Mouse (Mus musculus): ENCODE measurements around the gene Podxl2. TPM values are rescaled to one million over a fixed set of nuclear protein-coding genes. Genes with fewer than 3 reads are reported as not detected.
A peak's percentile ranks its signal among the peaks of the same experiment; 100 is the strongest.

Podxl2 gene
- polyA plus RNA-seq, 1 experiment from 2014 or later: 520 TPM

GRCm38 (mm10) chr6:88821901-88822300 is 52.9 kb downstream of the Podxl2 start:
- no peak for ATAC-seq
- H3K9ac ChIP-seq (replicated peaks): no peak overlapping the region
- 72% methylated on average over 11 of the region's 11 CpGs for WGBS
- H3K27me3 ChIP-seq: no peaks in the 10 kb centered on the region
- no peak overlapping the region for H3K4me2 ChIP-seq (replicated peaks)
- no peak overlapping the region for H3K4me3 ChIP-seq (replicated peaks)
- H3K27ac ChIP-seq: no peak overlapping the region
- no peaks in the 10 kb centered on the region for H3K9me3 ChIP-seq
- H3K4me1 ChIP-seq (replicated peaks): peaks cover 5% of the 10 kb centered on the region
- H3K36me3 ChIP-seq: no peaks in the 10 kb centered on the region

DNA sequence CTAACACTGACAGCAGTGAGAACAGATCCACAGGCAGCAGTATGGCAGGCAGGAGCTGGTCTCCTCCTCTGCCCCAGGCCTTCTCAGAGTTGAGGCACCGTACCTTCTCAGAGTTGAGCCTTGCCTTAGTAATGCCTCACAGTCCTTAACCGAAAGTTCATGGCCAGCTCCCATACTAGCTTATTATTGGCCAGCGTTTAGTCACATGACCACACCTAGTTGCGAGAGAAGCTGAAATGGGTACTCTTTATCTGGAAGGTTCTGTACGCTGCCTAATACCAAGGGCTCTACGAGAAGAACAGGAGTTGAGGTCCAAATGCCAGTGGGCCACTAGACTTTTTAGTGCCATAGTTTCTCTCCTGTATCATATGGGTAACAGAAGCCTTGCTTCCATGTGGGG is 53.5 kb downstream of the Podxl2 start:
- H3K36me3 ChIP-seq: no peaks in the 10 kb centered on the region
- no peaks in the 10 kb centered on the region for H3K27me3 ChIP-seq
- WGBS: 89% methylated on average over 6 of the region's 6 CpGs
- no peak overlapping the region for H3K4me3 ChIP-seq (replicated peaks)
- H3K4me1 ChIP-seq (replicated peaks): no peaks in the 10 kb centered on the region
- H3K27ac ChIP-seq: no peak overlapping the region
- no peaks in the 10 kb centered on the region for H3K9me3 ChIP-seq
- no peak overlapping the region for H3K4me2 ChIP-seq (replicated peaks)
- no peak for ATAC-seq
- H3K9ac ChIP-seq (replicated peaks): no peak overlapping the region

DNA sequence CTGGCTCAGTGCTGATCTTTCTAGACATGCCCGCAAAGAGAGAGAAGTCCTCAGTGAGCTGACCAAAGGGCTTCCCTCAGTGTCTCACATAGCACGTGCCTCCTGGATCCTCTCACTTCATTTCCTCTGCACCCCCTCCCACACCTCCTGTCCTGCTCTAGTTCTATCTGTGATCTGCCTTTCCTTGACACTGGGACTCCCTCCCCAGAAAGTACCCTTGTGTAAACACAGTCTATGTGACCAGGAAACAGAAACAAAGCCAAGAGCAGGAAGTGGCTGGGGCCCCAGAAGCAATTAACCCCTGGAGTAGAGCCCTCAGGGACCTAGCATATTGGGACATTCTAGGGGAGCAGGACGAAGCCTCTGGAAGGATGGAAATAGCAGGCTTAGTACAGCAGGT is 54.0 kb downstream of the Podxl2 start:
- H3K4me3 ChIP-seq (replicated peaks): no peak overlapping the region
- no peak overlapping the region for H3K4me2 ChIP-seq (replicated peaks)
- no peaks in the 10 kb centered on the region for H3K4me1 ChIP-seq (replicated peaks)
- no peaks in the 10 kb centered on the region for H3K36me3 ChIP-seq
- no peak overlapping the region for H3K27ac ChIP-seq
- no peaks in the 10 kb centered on the region for H3K27me3 ChIP-seq
- WGBS: 71% methylated on average over 3 of the region's 3 CpGs
- no peak overlapping the region for H3K9ac ChIP-seq (replicated peaks)
- ATAC-seq: no peak
- no peaks in the 10 kb centered on the region for H3K9me3 ChIP-seq

DNA sequence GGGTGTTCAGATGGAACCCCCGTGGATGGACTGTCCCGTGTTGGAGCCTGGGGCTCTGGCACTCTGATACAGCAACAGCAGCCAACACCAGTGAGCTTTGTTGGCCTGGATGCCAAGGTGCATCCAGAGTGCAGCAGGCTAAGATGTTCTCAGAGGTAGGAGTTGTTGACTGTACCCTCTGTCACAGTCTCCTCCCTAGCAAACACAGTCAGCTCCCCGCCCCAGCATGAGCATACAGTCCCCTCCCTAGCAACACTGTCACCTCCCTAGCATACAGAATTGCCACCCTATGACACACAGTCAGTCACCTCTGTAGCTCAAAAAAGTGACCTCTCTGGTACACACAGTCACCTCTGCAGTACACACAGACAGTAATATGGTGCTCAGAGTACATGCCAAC is 57.9 kb downstream of the Podxl2 start:
- H3K4me3 ChIP-seq (replicated peaks): no peak overlapping the region
- peaks cover 7% of the 10 kb centered on the region for H3K4me1 ChIP-seq (replicated peaks)
- no peak overlapping the region for H3K4me2 ChIP-seq (replicated peaks)
- no peaks in the 10 kb centered on the region for H3K27me3 ChIP-seq
- ATAC-seq: no peak
- no peaks in the 10 kb centered on the region for H3K36me3 ChIP-seq
- no peak overlapping the region for H3K9ac ChIP-seq (replicated peaks)
- WGBS: 87% methylated on average over 3 of the region's 3 CpGs
- H3K9me3 ChIP-seq: no peaks in the 10 kb centered on the region
- no peak overlapping the region for H3K27ac ChIP-seq

GRCm38 (mm10) chr6:88815489-88815888 is 59.4 kb downstream of the Podxl2 start:
- Histone ChIP-seq H3K4me3 (replicated peaks) (no peak overlapping the region), H3K27ac (no peak overlapping the region), H3K27me3 (no peaks in the 10 kb centered on the region), H3K9ac (replicated peaks) (no peak overlapping the region), H3K4me1 (replicated peaks) (peaks cover 7% of the 10 kb centered on the region), H3K4me2 (replicated peaks) (no peak overlapping the region), H3K9me3 (no peaks in the 10 kb centered on the region), H3K36me3 (no peaks in the 10 kb centered on the region)
- ATAC-seq: no peak
- 74% methylated on average over 3 of the region's 3 CpGs for WGBS

GRCm38 (mm10) chr6:88815036-88815435 is 59.8 kb downstream of the Podxl2 start:
- H3K27me3 ChIP-seq: no peaks in the 10 kb centered on the region
- H3K4me3 ChIP-seq (replicated peaks): no peak overlapping the region
- no peak overlapping the region for H3K9ac ChIP-seq (replicated peaks)
- ATAC-seq: peak; percentile 24; the same call in 1 of the 2 replicates
- H3K4me1 ChIP-seq (replicated peaks): peaks cover 7% of the 10 kb centered on the region
- H3K4me2 ChIP-seq (replicated peaks): no peak overlapping the region
- no peaks in the 10 kb centered on the region for H3K9me3 ChIP-seq
- 50% methylated on average over 3 of the region's 3 CpGs for WGBS
- H3K36me3 ChIP-seq: no peaks in the 10 kb centered on the region
- no peak overlapping the region for H3K27ac ChIP-seq

- Histone ChIP-seq H3K27ac (no peak overlapping the region), H3K9me3 (no peaks in the 10 kb centered on the region), H3K36me3 (no peaks in the 10 kb centered on the region), H3K27me3 (no peaks in the 10 kb centered on the region), H3K9ac (replicated peaks) (no peak overlapping the region), H3K4me2 (replicated peaks) (no peak overlapping the region), H3K4me1 (replicated peaks) (peaks cover 7% of the 10 kb centered on the region), H3K4me3 (replicated peaks) (no peak overlapping the region)
- ATAC-seq: no peak
- 87% methylated on average over 10 of the region's 10 CpGs for WGBS
Measured at GRCm38 (mm10) chr6:88813832-88814231, 61.0 kb downstream of the Podxl2 start.

DNA sequence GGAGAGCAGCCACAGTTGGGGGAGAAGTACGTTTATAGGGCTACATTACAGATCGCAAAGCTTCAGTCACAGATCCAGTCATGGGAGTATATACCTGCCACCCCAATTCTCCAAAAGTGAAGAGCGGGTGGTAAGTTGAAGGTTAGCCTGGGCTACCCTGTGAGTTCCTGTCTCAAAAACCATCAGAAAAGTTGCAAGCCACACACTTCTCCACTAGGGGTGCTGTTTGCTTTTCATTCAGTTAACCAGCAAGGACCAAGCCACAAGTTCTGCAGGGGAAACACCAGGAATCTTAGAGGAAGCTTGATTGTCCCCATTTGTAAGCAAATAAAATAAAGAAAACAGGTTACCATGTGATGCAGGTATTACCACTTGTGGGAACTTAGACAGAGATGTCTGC is 62.0 kb downstream of the Podxl2 start:
- Histone ChIP-seq H3K4me2 (replicated peaks) (no peak overlapping the region), H3K4me1 (replicated peaks) (peaks cover 7% of the 10 kb centered on the region), H3K9me3 (no peaks in the 10 kb centered on the region), H3K9ac (replicated peaks) (no peak overlapping the region), H3K27ac (no peak overlapping the region), H3K27me3 (no peaks in the 10 kb centered on the region), H3K36me3 (no peaks in the 10 kb centered on the region), H3K4me3 (replicated peaks) (no peak overlapping the region)
- WGBS: 73% methylated on average over 3 of the region's 3 CpGs
- no peak for ATAC-seq

GRCm38 (mm10) chr6:88811880-88812400 is 62.9 kb downstream of the Podxl2 start:
- Histone ChIP-seq H3K4me2 (replicated peaks) (no peak overlapping the region), H3K27ac (no peak overlapping the region), H3K27me3 (no peaks in the 10 kb centered on the region), H3K4me1 (replicated peaks) (peaks cover 7% of the 10 kb centered on the region), H3K4me3 (replicated peaks) (no peak overlapping the region), H3K9ac (replicated peaks) (no peak overlapping the region), H3K9me3 (no peaks in the 10 kb centered on the region), H3K36me3 (no peaks in the 10 kb centered on the region)
- WGBS: 77% methylated on average over 7 of the region's 7 CpGs
- no peak for ATAC-seq

DNA sequence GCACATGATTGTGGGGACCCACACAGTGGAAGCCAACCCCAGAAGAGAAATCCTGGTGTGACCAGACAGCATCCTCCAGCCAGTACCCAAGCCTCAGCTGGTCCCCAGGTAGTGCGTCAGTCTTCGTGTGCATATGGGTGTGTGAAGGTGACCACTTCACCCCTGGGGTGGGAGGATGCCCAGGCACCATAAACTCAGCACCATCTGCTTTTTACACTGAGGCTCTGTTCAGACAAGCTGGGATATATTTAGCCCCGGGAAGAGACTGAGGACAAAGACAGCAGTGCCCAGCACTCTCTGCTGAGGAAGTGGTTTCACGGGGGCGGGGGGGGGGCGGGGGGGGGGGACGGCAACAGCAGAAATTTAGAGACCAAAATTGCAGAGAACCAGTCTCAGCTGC is 63.4 kb downstream of the Podxl2 start:
- Histone ChIP-seq H3K4me2 (replicated peaks) (no peak overlapping the region), H3K9ac (replicated peaks) (no peak overlapping the region), H3K36me3 (no peaks in the 10 kb centered on the region), H3K9me3 (no peaks in the 10 kb centered on the region), H3K4me3 (replicated peaks) (no peak overlapping the region), H3K27ac (no peak overlapping the region), H3K4me1 (replicated peaks) (peaks cover 7% of the 10 kb centered on the region), H3K27me3 (no peaks in the 10 kb centered on the region)
- 76% methylated on average over 6 of the region's 7 CpGs for WGBS
- no peak for ATAC-seq

DNA sequence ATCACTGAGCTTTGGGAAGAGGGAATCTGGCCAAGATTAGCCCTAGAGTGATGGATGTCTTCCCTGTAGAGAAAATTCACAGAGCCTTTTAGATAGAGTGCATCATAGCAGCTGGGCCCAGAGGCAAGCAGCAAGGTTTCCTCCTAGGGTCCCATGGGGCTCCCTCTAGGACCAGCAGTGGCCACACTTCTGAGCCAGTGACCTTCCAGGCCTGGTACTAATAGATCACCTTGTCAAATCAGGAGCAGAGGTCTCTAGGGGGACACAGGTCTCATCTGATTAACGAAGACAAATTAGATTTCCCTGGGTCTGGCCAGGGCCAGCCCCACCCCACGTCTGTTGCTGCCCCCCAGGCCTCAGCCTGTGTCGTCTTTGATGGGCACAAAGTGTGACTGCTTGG is 64.6 kb downstream of the Podxl2 start:
- no peak overlapping the region for H3K9ac ChIP-seq (replicated peaks)
- H3K27me3 ChIP-seq: no peaks in the 10 kb centered on the region
- H3K4me2 ChIP-seq (replicated peaks): no peak overlapping the region
- no peak overlapping the region for H3K4me3 ChIP-seq (replicated peaks)
- H3K36me3 ChIP-seq: no peaks in the 10 kb centered on the region
- H3K9me3 ChIP-seq: no peaks in the 10 kb centered on the region
- WGBS: 66% methylated on average over 3 of the region's 3 CpGs
- no peak overlapping the region for H3K27ac ChIP-seq
- no peak for ATAC-seq
- peaks cover 6% of the 10 kb centered on the region for H3K4me1 ChIP-seq (replicated peaks)

DNA sequence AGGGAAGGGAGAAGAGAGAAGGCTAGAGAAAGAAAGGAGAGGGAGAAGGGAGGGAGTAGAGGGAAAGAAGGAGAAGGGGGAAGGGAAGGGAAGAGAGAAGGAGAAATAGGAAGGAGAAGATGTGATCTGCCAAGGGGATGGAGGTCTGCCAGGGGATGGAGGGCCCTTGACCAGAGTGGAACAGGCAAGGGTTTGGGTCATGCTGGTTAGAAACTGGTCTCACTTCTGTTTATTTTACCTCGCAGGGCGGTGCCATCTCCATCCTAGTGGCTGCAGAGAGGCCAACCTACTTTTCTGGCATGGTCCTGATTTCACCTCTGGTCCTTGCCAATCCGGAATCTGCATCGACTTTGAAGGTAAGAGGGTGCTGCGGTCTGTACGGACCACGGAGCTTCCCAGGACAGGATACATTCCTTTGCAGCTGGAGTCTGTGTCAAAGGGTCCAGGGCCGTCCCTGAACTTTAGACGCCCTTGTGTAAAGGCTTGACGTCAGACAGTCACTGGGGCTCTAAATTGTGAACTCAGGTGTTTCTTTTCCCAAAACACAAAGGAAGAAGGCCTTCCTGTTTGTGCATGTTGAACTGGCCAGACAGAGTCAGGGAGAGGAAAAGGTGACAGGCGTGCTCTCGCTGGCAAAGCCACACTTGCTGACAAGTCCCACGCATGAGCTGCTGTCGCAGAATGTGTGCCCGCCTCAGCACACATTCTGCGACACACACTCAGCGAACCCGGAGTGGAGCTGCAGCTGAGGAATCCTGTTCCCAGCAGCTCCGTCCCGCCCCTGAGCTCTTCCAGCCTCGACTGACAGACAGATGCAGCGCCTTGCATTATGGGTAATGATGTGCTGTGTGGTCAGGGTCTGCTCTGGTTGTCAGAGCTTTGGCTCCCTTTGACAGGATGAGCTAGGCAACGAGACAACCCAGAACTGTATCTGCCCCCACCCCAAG is 65.5 kb downstream of the Podxl2 start:
- Histone ChIP-seq H3K27me3 (no peaks in the 10 kb centered on the region), H3K9me3 (no peaks in the 10 kb centered on the region), H3K4me2 (replicated peaks) (no peak overlapping the region), H3K4me3 (replicated peaks) (no peak overlapping the region), H3K27ac (no peak overlapping the region), H3K9ac (replicated peaks) (no peak overlapping the region), H3K4me1 (replicated peaks) (no peaks in the 10 kb centered on the region), H3K36me3 (no peaks in the 10 kb centered on the region)
- 74% methylated on average over 23 of the region's 23 CpGs for WGBS
- ATAC-seq: no peak

Data from midbrain, embryonic 13.5 days (tissue).